Mouse (Mus musculus): ENCODE results near the gene Pkdrej. TPM values are rescaled to one million over a fixed set of nuclear protein-coding genes. Genes with fewer than 3 reads are reported as not detected.

The Pkdrej gene
- polyA plus RNA-seq, 1 experiment from 2014 or later: not detected

Other genes with a start within 250 kb of the Pkdrej start
- gene Wnt7b, start 239.3 kb downstream of the Pkdrej start, polyA plus RNA-seq (2015; fragmentation: Nextera tagmentation; extraction: Ambion mirVana): 84.0 and 92.2 TPM in 2 replicates
- 0.44 and 0.63 TPM in 2 replicates for gene Ppara, start 86.8 kb downstream of the Pkdrej start, polyA plus RNA-seq (2015; fragmentation: Nextera tagmentation; extraction: Ambion mirVana)
- gene Cdpf1, start 10.0 kb downstream of the Pkdrej start, polyA plus RNA-seq (2015; fragmentation: Nextera tagmentation; extraction: Ambion mirVana): 17.8 and 18.7 TPM in 2 replicates
- 2.9 and 3.4 TPM in 2 replicates for gene Ttc38, start 10.6 kb upstream of the Pkdrej start, polyA plus RNA-seq (2015; fragmentation: Nextera tagmentation; extraction: Ambion mirVana)
- gene Gtse1, start 38.0 kb upstream of the Pkdrej start, polyA plus RNA-seq (2015; fragmentation: Nextera tagmentation; extraction: Ambion mirVana): 31.0 and 31.4 TPM in 2 replicates
- gene Trmu, start 57.6 kb upstream of the Pkdrej start, polyA plus RNA-seq (2015; fragmentation: Nextera tagmentation; extraction: Ambion mirVana): 45.2 and 53.2 TPM in 2 replicates
- gene Celsr1, start 212.0 kb upstream of the Pkdrej start, polyA plus RNA-seq (2015; fragmentation: Nextera tagmentation; extraction: Ambion mirVana): 6.6 and 7.1 TPM in 2 replicates
- 30.1 and 31.6 TPM in 2 replicates for gene Gramd4, start 236.0 kb upstream of the Pkdrej start, polyA plus RNA-seq (2015; fragmentation: Nextera tagmentation; extraction: Ambion mirVana)

All from forebrain, embryonic 13.5 days (tissue).